Mouse (Mus musculus) MEL-GATA-1-ER (cell line): ENCODE data around the gene St6galnac4.

ENCODE experiments used
- DNase-seq: peaks from one replicate; pipeline ENCODE4 v3.0.0-alpha.2; 2012; ENCODE audit warnings: low read depth; ENCODE audit errors: extremely low read depth

The St6galnac4 gene

GRCm38 (mm10) chr2:32586871-32587351 is at the start of gene St6galnac4:
Gene St6galnac4, plus strand, starts transcription at chr2:32587095.
- peak; percentile 84 for DNase-seq

GRCm38 (mm10) chr2:32537360-32537905 is 49.5 kb upstream of the St6galnac4 start:
- peak; percentile 37 for DNase-seq

- DNase-seq: no peak
These were observed 49.0 kb upstream of the St6galnac4 start for GRCm38 (mm10) chr2:32537941-32538340.

DNA sequence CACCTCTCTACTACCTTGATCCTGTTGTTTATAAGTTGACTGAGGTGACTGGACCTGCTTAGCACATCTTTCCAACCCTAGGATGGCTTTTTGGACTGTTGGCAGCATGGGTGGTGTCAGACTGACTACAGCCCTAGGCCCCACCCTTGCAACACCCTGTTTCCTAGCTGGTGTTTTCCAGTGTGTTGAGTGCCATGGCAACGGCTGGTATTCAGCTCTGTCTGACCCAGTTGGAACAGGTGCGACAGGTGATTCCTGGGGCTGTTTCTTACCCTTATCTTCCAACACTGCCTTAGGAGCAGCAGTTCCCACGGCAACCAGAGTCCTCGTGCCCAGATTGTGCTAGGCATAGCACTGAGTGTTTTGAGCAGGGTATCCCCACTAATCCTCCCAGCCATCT is 48.4 kb upstream of the St6galnac4 start:
- no peak for DNase-seq

- no peak for DNase-seq
These were observed 47.4 kb upstream of the St6galnac4 start for GRCm38 (mm10) chr2:32539452-32539981.

DNA sequence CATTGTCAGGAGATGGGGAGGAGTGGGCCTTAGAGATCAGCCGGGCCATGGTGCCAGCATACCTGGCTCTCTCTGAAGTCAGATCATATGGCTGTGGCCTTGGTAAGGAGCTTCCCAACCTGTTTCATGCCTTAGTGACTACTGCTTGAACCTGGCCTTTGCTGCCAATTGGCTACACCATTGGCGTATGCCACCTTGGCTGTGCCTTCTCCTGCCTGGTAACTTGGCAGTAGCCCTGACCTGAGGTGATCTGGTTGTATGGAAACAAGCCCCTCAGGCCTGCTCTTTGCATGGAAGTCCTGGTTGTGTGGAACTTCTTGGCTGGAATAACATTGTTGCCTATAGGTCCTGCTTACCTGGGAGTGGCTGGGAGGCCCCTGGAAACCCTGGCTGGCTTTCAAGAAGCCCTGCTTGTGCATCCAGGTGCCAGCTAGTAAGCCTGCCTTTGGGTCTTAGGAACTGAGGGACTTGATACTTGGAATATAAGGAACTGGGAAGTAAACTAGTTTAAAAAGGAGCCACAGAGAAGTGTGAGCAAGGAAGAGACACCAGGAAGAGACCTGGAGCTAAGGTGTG is 45.5 kb upstream of the St6galnac4 start:
- no peak for DNase-seq

GRCm38 (mm10) chr2:32541986-32542573 is 44.8 kb upstream of the St6galnac4 start:
- no peak for DNase-seq

DNA sequence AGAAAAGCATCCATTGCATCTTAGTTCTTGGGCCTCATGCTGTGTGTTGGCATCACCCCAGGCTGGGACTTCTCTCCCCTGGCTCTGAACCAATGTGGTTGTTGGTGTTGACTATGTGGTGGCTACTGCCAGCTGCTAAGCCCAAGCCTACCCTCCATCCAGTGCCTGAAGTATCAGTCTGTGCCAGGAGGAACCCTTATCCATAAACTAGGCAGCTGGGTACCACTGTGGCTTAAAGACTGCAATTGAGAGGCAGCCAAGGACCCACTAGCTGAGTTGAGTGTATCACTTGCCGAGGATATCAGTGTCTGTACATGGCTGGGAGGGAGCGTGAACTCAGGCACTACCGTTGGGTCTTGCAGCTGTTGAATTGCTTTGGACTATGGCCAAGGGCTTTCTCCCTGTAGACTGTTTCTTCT is 43.9 kb upstream of the St6galnac4 start:
- no peak for DNase-seq

GRCm38 (mm10) chr2:32546951-32547350 is 39.9 kb upstream of the St6galnac4 start:
- no peak for DNase-seq

GRCm38 (mm10) chr2:32547380-32547779 is 39.5 kb upstream of the St6galnac4 start:
- DNase-seq: no peak

GRCm38 (mm10) chr2:32547964-32548739 is 38.7 kb upstream of the St6galnac4 start:
- no peak for DNase-seq

DNA sequence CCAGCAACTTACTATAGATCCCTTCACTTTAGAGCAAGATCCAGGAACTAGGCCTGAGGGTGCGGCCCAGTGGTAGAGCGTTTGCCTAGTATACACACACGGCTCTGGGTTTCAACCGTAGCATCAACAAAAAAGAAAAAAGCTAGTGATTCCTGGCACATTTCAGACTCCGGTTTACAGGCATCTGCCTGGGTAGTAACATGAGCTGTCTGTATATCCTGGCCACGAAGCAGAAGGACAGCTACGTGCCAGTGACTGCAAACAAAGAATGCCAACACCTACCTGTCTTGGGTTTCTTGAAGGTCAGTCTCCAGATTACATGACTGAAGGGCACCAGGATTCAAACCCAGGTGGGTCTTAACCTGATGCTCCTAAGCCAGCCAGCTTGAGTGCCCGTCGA is 37.7 kb upstream of the St6galnac4 start:
- no peak for DNase-seq

GRCm38 (mm10) chr2:32549764-32550163 is 37.1 kb upstream of the St6galnac4 start:
- no peak for DNase-seq

DNA sequence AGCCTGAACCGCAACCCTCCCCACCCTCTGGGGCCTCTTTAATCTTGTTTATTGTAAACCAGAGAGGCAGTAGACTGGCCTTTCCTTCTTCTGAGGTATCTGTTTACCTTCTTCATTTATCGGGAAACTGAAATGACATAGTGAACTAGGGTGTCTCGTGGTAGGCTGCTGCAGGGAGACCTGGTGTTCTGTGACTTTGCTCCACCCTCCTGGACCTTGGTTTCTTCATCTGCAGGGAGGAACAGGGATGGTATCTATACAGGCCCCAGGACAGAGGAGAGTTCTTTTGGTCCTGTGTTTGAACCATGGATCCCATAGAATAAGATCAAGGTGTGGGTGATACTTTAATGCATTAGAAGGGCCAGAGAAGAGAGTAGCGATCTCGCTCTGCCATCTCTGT is 35.7 kb upstream of the St6galnac4 start:
- DNase-seq: no peak

GRCm38 (mm10) chr2:32553592-32554148 is 33.2 kb upstream of the St6galnac4 start:
- DNase-seq: no peak

- DNase-seq: no peak
These were observed 31.4 kb upstream of the St6galnac4 start for GRCm38 (mm10) chr2:32555484-32555883.

DNA sequence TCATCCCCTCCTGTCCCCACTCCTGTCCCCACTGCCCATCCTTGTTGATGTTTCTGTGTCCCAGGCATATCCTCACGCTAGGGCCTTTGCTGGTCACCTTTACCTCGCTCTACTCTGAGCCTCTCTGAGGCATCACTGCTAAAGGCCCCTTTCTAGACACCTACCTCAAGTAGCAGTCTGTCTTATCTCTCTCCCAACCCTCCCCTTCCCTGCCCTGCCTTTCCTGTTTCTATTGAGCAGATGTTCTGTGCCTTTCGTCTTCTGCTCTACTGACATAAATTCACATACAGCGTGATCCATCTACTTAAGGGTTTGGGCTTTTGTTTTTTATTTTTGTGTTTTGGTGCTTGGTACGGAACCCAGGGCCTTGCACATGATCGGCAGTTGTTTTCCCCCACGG is 30.9 kb upstream of the St6galnac4 start:
- DNase-seq: no peak

- DNase-seq: no peak
These were observed 27.3 kb upstream of the St6galnac4 start for GRCm38 (mm10) chr2:32559570-32559969.

- DNase-seq: no peak
These were observed 20.3 kb upstream of the St6galnac4 start for GRCm38 (mm10) chr2:32566536-32567063.

GRCm38 (mm10) chr2:32568149-32568548 is 18.7 kb upstream of the St6galnac4 start:
- DNase-seq: no peak

DNA sequence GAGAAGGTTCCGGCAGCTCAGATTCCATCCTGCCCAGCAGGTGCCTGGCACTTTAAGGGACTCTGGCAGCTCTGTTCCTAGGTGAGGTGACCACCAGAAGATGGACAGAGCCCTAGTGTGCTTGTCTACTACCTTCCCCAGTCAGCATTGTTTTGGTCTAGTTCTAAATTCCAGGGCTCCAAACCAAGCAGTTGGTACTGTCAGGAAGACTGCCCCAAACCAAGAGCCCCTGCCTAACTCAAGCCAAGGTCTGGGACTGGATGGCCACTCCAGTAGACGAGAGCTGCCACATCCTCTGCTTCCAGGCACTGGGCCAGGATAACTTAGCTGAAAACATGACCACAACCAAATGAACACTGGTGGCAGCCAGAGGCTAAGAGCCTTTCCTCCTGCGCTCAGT is 18.0 kb upstream of the St6galnac4 start:
- DNase-seq: no peak
